Mouse (Mus musculus) erythroblast, embryonic 14.5 days (primary cell): ENCODE measurements around the gene March1. TPM values are rescaled to one million over a fixed set of nuclear protein-coding genes. Genes with fewer than 3 reads are reported as not detected.

Experiments used
- H3K27me3 ChIP-seq: 2 replicates; pipeline ENCODE4 v1.6.1; 2012; ENCODE audit warnings: inconsistent platforms; ENCODE audit not compliant: control insufficient read depth
- H3K36me3 ChIP-seq: 2 replicates; pipeline ENCODE4 v1.6.1; 2012; ENCODE audit warnings: mild to moderate bottlenecking, inconsistent platforms; ENCODE audit not compliant: control insufficient read depth
- H3K4me1 ChIP-seq: 2 replicates; pipeline ENCODE4 v1.6.1; 2012; ENCODE audit warnings: inconsistent platforms; ENCODE audit not compliant: control insufficient read depth
- H3K4me3 ChIP-seq: replicated peaks from 2 replicates; pipeline ENCODE3; 2012; ENCODE audit warnings: moderate library complexity, mild to moderate bottlenecking, inconsistent platforms
- H3K9me3 ChIP-seq: 2 replicates; pipeline ENCODE4 v1.6.1; 2012; ENCODE audit warnings: low read length, inconsistent platforms, mixed read lengths; ENCODE audit not compliant: control insufficient read depth
- GATA1 ChIP-seq: IDR thresholded peaks from 2 replicates; pipeline ENCODE4 v1.6.1; 2012; ENCODE audit warnings: low read length, inconsistent platforms, mixed read lengths
- TAL1 ChIP-seq: IDR thresholded peaks from 3 replicates; pipeline ENCODE4 v1.6.1; 2012; ENCODE audit warnings: low read length, inconsistent platforms, mixed read lengths
- polyA plus RNA-seq: library from polyadenylated mRNA; stranded (reverse); fragments of >175 nt; gene quantifications from 2 replicates; pipeline ENCODE4 v1.2.3, GENCODE M21; 2012

Gene March1
- polyA plus RNA-seq, 1 experiment, result not detected

- Histone ChIP-seq H3K9me3 (no peaks in the 10 kb centered on the region; the same call in 1 of the 2 replicates), H3K4me3 (no peak overlapping the region), H3K36me3 (no peaks in the 10 kb centered on the region), H3K4me1 (no peaks in the 10 kb centered on the region), H3K27me3 (no peaks in the 10 kb centered on the region)
- no peak for TF ChIP-seq GATA1
- TF ChIP-seq TAL1, result no peak
Measured at GRCm38 (mm10) chr8:65661885-65662284, 44.2 kb downstream of the March1 start.

- Histone ChIP-seq H3K9me3 (no peaks in the 10 kb centered on the region), H3K4me3 (no peak overlapping the region), H3K4me1 (no peaks in the 10 kb centered on the region), H3K36me3 (no peaks in the 10 kb centered on the region), H3K27me3 (no peaks in the 10 kb centered on the region)
- TF ChIP-seq TAL1 (no peak), GATA1 (no peak)
Measured at GRCm38 (mm10) chr8:65665786-65666185, 48.1 kb downstream of the March1 start.

GRCm38 (mm10) chr8:65743066-65743465 is 125.4 kb downstream of the March1 start:
- no peaks in the 10 kb centered on the region; the same call in 1 of the 2 replicates for H3K9me3 ChIP-seq
- TF ChIP-seq GATA1 (no peak), TAL1 (no peak)
- no peaks in the 10 kb centered on the region for H3K27me3 ChIP-seq
- no peaks in the 10 kb centered on the region for H3K36me3 ChIP-seq
- H3K4me1 ChIP-seq, result no peaks in the 10 kb centered on the region
- no peak overlapping the region for H3K4me3 ChIP-seq

- H3K27me3 ChIP-seq, result no peaks in the 10 kb centered on the region
- H3K9me3 ChIP-seq, result no peaks in the 10 kb centered on the region
- no peak for TF ChIP-seq TAL1
- no peak for TF ChIP-seq GATA1
- no peaks in the 10 kb centered on the region for H3K36me3 ChIP-seq
- H3K4me1 ChIP-seq, result no peaks in the 10 kb centered on the region
- no peak overlapping the region for H3K4me3 ChIP-seq
Measured at GRCm38 (mm10) chr8:65775815-65776214, 158.1 kb downstream of the March1 start.

GRCm38 (mm10) chr8:65781156-65781555 is 163.5 kb downstream of the March1 start:
- H3K9me3 ChIP-seq, result no peaks in the 10 kb centered on the region
- no peaks in the 10 kb centered on the region for H3K27me3 ChIP-seq
- TF ChIP-seq GATA1, result no peak
- no peaks in the 10 kb centered on the region for H3K4me1 ChIP-seq
- H3K36me3 ChIP-seq, result no peaks in the 10 kb centered on the region
- no peak overlapping the region for H3K4me3 ChIP-seq

GRCm38 (mm10) chr8:65812971-65813370 is 195.3 kb downstream of the March1 start:
- H3K9me3 ChIP-seq, result peaks cover 3% of the 10 kb centered on the region; the same call in 1 of the 2 replicates
- no peaks in the 10 kb centered on the region for H3K4me1 ChIP-seq
- no peaks in the 10 kb centered on the region for H3K36me3 ChIP-seq
- no peaks in the 10 kb centered on the region for H3K27me3 ChIP-seq
- no peak overlapping the region for H3K4me3 ChIP-seq
- no peak for TF ChIP-seq TAL1
- TF ChIP-seq GATA1, result no peak

GRCm38 (mm10) chr8:65922294-65923019 is 304.8 kb downstream of the March1 start:
- Histone ChIP-seq H3K4me3 (no peak overlapping the region), H3K27me3 (no peaks in the 10 kb centered on the region), H3K36me3 (no peaks in the 10 kb centered on the region), H3K9me3 (no peaks in the 10 kb centered on the region), H3K4me1 (no peaks in the 10 kb centered on the region)
- no peak for TF ChIP-seq GATA1
- TF ChIP-seq TAL1, result no peak

- TF ChIP-seq GATA1 (no peak), TAL1 (no peak)
- Histone ChIP-seq H3K36me3 (no peaks in the 10 kb centered on the region), H3K9me3 (no peaks in the 10 kb centered on the region)
Measured at GRCm38 (mm10) chr8:65956948-65957347, 339.2 kb downstream of the March1 start.

GRCm38 (mm10) chr8:65957492-65957891 is 339.8 kb downstream of the March1 start:
- no peak for TF ChIP-seq GATA1
- no peak for TF ChIP-seq TAL1
- no peaks in the 10 kb centered on the region for H3K27me3 ChIP-seq
- no peak overlapping the region for H3K4me3 ChIP-seq
- H3K36me3 ChIP-seq, result no peaks in the 10 kb centered on the region
- no peaks in the 10 kb centered on the region for H3K4me1 ChIP-seq
- H3K9me3 ChIP-seq, result no peaks in the 10 kb centered on the region

More at GRCm38 (mm10) chr8:65956948-65957347, 339.2 kb downstream of the March1 start:
- no peaks in the 10 kb centered on the region for H3K4me1 ChIP-seq
- H3K4me3 ChIP-seq, result no peak overlapping the region
- no peaks in the 10 kb centered on the region for H3K27me3 ChIP-seq
